ENCODE assay signal across 21 mouse cellular contexts in genomic region chr4:151656427-151656826, GRCm38 (mm10).
DNase-seq lines count a peak whose midpoint lies in the region; ATAC-seq lines count a peak whose summit lies in the region.
"Had no signal": no experiment of that assay in that cellular context is flagged by ENCODE, and none has a peak within 500 bp of the region (broad histone marks: within the 10 kb centered on the region; RNA-seq: fewer than 3 reads in every experiment).

No protein-coding gene starts in this region.

- H3K4me2 ChIP-seq in midbrain, embryonic 12.5 days (replicated peaks): no peak overlapping the region
- no peak overlapping the region for H3K4me2 ChIP-seq in neural tube, embryonic 13.5 days
- H3K4me2 ChIP-seq: embryonic facial prominence, embryonic 13.5 days; forebrain, embryonic 13.5 days; heart, embryonic 11.5 days; lung, embryonic 14.5 days had no signal

- WGBS in midbrain, embryonic 12.5 days: 72% methylated on average over 10 of the region's 10 CpGs
- 46% methylated on average over 10 of the region's 10 CpGs for WGBS in neural tube, embryonic 13.5 days

- no peak for ATAC-seq in midbrain, embryonic 12.5 days (ENCODE audit: low FRiP score, low read depth)
- ATAC-seq in neural tube, embryonic 13.5 days (ENCODE audit: low read depth): no peak
- ATAC-seq: forebrain, embryonic 13.5 days; intestine, postnatal 0 days had no signal

- peaks cover 24% of the 10 kb centered on the region for H3K4me1 ChIP-seq in midbrain, embryonic 12.5 days
- H3K4me1 ChIP-seq in neural tube, embryonic 13.5 days (replicated peaks): peaks cover 41% of the 10 kb centered on the region
- H3K4me1 ChIP-seq: embryonic facial prominence, embryonic 13.5 days had no signal

- peak; percentile 59 to 64 for DNase-seq in cerebellum, postnatal 10 days
- no peak for DNase-seq in cerebellum, postnatal 36 days
- peak; percentile 24 for DNase-seq in left cerebral cortex, postnatal 4 days
- DNase-seq in left cerebral cortex, adult 9 months (ENCODE audit: low spot score in 2 of 2): no peak
- DNase-seq in heart, postnatal 25 days (ENCODE audit: low spot score): no peak
- DNase-seq in frontal cortex, postnatal 14 days (ENCODE audit: low spot score in 2 of 2): no peak
- DNase-seq: adrenal gland, postnatal 14 days; cerebellum, adult 9-10 months; gastrocnemius, postnatal 14 days; kidney, postnatal 25 days; lung, embryonic 14.5 days; right cerebral cortex, postnatal 14 days; spleen, adult 18-20 months; thymus, postnatal 14 days had no signal

- no peaks in the 10 kb centered on the region for H3K9me3 ChIP-seq in midbrain, embryonic 12.5 days
- H3K9me3 ChIP-seq in neural tube, embryonic 13.5 days: no peaks in the 10 kb centered on the region
- H3K9me3 ChIP-seq: embryonic facial prominence, embryonic 13.5 days; forebrain, embryonic 13.5 days had no signal

- no peak overlapping the region for H3K9ac ChIP-seq in midbrain, embryonic 12.5 days (replicated peaks)
- peak overlapping the region; percentile 22 for H3K9ac ChIP-seq in neural tube, embryonic 13.5 days
- H3K9ac ChIP-seq: embryonic facial prominence, embryonic 13.5 days; forebrain, embryonic 13.5 days; liver, embryonic 14.5 days; lung, embryonic 14.5 days had no signal

- no peaks in the 10 kb centered on the region for H3K36me3 ChIP-seq in midbrain, embryonic 12.5 days
- H3K36me3 ChIP-seq in neural tube, embryonic 13.5 days: no peaks in the 10 kb centered on the region
- H3K36me3 ChIP-seq: embryonic facial prominence, embryonic 13.5 days had no signal

- H3K4me3 ChIP-seq in midbrain, embryonic 12.5 days: no peak overlapping the region
- no peak overlapping the region for H3K4me3 ChIP-seq in neural tube, embryonic 13.5 days
- H3K4me3 ChIP-seq: embryonic facial prominence, embryonic 13.5 days; forebrain, embryonic 13.5 days had no signal

- peak overlapping the region; percentile 44; the same call in 1 of the 2 replicates for H3K27ac ChIP-seq in midbrain, embryonic 12.5 days (replicated peaks)
- H3K27ac ChIP-seq in neural tube, embryonic 13.5 days (replicated peaks): peak overlapping the region; percentile 88
- H3K27ac ChIP-seq: embryonic facial prominence, embryonic 13.5 days; forebrain, embryonic 13.5 days; liver, embryonic 14.5 days had no signal

- no peaks in the 10 kb centered on the region for H3K27me3 ChIP-seq in midbrain, embryonic 12.5 days
- no peaks in the 10 kb centered on the region for H3K27me3 ChIP-seq in neural tube, embryonic 13.5 days
- H3K27me3 ChIP-seq: embryonic facial prominence, embryonic 13.5 days; forebrain, embryonic 13.5 days had no signal

- intact Hi-C loops in left cerebral cortex, postnatal 4 days (cut with DNase I): no loop called here
- intact Hi-C loops in heart, postnatal 25 days (cut with DNase I): no loop called here

Comparison
In these comparisons a context has a peak if more than half of its experiments do, and no peak if none do; other contexts are left out.
1. DNase-seq: peak in cerebellum, postnatal 10 days (2 of 2) and left cerebral cortex, postnatal 4 days (single experiment); none in cerebellum, postnatal 36 days (0 of 2), left cerebral cortex, adult 9 months (0 of 2), heart, postnatal 25 days (single experiment) and frontal cortex, postnatal 14 days (0 of 2).